Mouse (Mus musculus) layer of hippocampus, adult 8-10 months (tissue): Measurements from ENCODE around the gene Tifa. TPM values are rescaled to one million over a fixed set of nuclear protein-coding genes. Genes with fewer than 3 reads are reported as not detected.
"Not testable (repeated sequence)": the region's sequence is repeated elsewhere in the genome, so short reads cannot be mapped to it uniquely, and the experiment has no call there.

Experiments
- DNase-seq, 2 experiments: peaks; one replicate each; pipeline ENCODE4 v3.0.0; 2022; ENCODE audit warnings: low spot score in 2 of 2
- total RNA-seq, 4 experiments: library from RNA; stranded (reverse); gene quantifications; 2 replicates each; pipeline ENCODE4 v1.2.4; 2022

The Tifa gene
- total RNA-seq = 10 to 100 TPM in 2 of 4 experiments, 1 to 10 TPM in 2; 7.7 to 12.5 (median 9.7) TPM

DNA sequence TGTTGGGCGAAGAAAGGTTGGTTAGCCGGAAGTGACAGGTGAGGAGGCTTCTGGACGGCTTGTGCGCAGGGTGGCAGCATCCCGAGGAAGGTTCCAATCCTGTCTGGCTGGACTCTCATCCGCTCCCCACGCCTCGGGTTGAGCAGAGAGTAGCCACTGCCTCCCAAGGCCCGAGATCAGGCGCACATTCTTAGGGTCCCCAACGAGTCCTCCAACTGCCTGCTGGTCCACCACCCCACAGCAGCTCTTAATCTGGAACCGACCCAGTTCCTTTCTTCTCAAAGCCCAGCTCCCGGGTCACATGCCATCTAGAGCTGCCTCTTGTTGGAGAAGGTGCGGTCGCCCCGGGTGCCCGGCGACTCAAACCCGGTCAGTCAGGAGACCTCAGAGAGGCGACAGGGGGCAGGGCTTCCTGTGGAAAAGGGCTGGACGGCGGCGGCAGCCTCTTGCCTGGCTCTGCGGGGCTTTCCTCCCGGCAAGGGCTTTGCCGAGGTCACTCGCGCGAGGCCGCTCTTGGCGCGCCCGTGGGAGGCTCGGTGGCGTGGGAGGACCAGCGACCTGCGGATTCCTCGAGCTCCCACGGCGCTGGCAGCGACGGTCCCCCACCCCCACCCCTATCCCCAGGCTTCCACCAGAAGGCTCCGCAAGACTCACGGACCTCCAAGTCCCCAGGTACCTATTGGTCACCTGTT, at the start of gene Tifa:
TSS of gene Tifa (plus strand) at position 306 of the 692 bp plus-strand sequence.
- DNase-seq = peak; percentile 32 to 35

DNA sequence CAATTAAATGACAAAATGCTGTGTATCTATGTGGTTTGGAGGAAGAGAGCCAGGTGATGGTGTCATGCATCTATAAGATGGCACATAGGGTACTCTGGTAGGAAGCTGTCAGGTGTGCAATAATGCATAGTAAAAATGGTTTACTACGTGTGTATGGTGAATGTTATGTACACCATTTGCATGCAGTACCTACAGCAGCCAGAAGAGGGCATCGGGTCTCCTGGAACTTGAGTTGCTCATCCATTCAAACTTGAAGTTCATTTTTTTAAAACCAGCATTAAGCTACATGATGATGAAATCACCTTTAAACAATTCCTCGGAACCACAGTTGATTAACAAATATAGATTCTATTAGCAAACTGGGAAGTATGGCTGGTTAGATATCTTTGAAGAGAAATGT, 48.1 kb upstream of the Tifa start:
- no peak for DNase-seq

DNA sequence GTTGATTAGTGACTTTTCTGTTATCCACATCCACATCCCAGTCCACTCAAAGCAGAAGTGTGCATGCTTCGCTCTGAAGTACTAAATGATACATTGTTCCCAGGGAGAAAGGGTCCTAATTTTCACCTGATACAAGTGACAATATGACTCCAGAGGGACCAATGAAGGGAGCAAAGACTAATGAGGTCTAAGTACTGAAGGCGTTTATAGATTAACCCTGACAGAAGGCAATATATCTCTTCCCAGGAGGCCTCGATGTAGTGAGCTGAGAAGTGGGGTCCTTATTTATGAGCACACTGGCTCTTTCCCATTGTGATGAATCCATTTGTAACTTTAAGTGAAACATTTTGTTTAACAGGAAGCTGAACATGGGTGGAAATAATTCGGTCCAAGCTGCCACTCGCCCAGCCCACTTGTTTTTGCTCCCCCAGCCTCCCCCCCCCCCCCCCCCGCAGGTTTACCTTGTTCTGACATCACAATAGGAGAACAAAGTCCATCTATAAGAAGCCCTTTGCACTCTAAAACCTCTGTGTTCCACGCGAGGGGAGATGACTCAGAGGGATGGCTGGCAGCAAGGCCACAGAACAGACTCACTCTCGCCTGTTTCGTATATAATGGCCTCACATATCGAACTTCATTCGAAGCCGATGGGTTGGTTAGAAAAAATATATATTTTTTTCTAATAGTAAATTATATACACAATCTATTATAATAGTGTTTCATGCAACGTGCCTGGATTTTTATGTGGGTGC, 45.8 kb upstream of the Tifa start:
- DNase-seq = no peak

DNA sequence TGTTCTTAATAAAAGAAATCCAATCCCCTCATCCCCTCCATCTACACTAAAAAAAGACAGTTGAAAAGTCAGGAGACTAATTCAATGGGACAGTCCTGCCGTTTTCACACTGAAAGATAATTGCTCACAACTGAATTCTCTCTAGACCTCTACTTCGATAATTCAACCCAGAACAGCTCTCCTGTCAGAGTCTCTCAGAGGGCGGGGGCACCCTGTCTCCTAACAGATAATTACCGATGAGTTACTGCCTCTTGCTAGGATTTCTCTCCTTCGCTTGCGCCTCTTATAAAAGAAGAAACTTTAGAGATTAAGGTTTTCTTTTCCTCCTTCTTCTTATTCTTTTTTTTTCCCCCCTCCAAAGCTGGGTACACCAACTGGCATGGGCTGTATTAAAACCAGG, 44.1 kb upstream of the Tifa start:
- no peak for DNase-seq

DNA sequence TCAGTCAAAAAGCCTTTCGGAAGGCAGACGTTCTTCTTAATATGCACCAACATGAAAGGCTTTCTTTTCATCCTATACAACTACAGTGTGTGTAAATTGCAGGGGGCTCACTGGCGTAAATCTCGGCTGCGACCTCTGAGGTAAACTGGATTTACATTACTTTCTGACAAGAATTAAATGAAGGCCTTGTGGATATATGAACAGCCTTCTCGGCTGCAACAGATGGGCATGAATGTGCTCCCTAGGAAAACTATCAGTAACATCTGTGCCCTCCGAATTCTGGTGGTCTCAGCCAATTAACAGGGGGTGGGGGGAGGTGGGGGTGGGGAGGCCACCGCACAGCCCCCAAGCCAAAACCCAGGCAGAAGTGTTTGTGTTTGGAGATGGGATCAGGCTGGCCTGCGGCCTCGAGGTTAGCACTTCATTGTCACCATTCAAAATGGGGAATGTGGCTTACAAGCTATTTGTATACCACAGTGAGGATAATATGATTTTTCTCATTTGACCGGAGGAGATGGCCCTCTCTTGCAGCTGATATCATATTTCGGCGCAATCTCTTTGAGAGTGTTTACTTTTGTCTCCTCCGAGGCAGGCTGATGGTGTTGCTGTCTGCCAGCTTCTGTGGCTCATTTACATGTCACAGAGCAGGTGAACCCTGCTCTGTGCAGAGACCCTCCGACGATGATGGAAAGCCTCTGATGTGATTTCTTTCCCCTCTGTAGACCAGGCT, 43.5 kb upstream of the Tifa start:
- DNase-seq = no peak

- DNase-seq = no peak
Observed at GRCm38 (mm10) chr3:127748644-127749043, 41.0 kb upstream of the Tifa start.

- DNase-seq = no peak
Observed at GRCm38 (mm10) chr3:127749266-127749665, 40.3 kb upstream of the Tifa start.

GRCm38 (mm10) chr3:127749981-127750562, 39.5 kb upstream of the Tifa start:
- no peak for DNase-seq

DNA sequence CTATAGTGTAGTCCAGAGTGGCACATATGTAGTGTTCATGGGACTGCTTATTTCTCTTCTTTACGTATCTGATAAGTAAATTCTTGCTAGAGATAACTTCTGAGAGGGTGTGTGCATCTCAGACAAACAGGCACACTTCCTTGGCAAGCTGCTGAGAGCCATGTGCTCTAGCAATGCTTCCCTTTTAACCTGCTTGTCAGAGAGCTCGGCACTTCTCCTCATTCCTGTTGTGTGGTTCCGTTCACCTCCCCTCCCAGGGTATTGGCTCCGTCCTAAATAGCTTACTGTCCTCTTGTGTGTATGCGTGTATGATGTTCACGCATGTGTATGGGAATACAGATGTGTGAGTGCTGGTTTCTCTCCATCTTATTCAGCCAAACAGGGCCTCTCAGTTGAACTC, 33.1 kb upstream of the Tifa start:
- no peak for DNase-seq

GRCm38 (mm10) chr3:127757886-127758301, 31.7 kb upstream of the Tifa start:
- no peak for DNase-seq

GRCm38 (mm10) chr3:127758806-127759205, 30.8 kb upstream of the Tifa start:
- no peak for DNase-seq

- DNase-seq = peak in 1 of 2 experiments; percentile 44
Observed at GRCm38 (mm10) chr3:127759212-127759611, 30.4 kb upstream of the Tifa start.

- no peak for DNase-seq
Observed at GRCm38 (mm10) chr3:127762403-127762802, 27.2 kb upstream of the Tifa start.

DNA sequence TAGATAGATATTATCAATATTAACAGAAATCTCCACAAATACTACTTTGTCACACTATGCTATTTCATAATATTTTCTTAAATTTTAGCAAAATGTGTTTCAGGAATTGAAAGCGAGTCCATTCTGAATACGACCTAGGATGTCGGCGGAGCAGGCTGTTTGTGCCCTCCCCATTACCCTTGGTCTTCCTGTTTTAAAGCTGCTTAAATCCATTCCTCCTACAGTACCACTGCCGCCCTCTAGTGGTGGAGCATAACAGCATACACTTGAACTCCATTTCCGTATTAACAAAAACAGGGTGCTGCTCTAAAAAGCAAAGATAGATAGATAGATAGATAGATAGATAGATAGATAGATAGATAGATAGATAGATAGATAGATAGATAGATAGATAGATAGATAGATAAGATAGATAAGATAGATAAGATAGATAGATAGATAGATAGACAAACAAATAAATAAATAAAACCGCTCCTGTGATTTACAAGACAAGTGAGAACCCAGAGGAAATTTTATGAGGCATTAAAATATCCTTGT, 26.5 kb upstream of the Tifa start:
- DNase-seq = peak; percentile 48 to 72

GRCm38 (mm10) chr3:127764541-127764940, 25.1 kb upstream of the Tifa start:
- no peak for DNase-seq

- DNase-seq = no peak
Observed at GRCm38 (mm10) chr3:127765971-127766370, 23.6 kb upstream of the Tifa start.

- no peak for DNase-seq
Observed at GRCm38 (mm10) chr3:127769146-127769545, 20.5 kb upstream of the Tifa start.

DNA sequence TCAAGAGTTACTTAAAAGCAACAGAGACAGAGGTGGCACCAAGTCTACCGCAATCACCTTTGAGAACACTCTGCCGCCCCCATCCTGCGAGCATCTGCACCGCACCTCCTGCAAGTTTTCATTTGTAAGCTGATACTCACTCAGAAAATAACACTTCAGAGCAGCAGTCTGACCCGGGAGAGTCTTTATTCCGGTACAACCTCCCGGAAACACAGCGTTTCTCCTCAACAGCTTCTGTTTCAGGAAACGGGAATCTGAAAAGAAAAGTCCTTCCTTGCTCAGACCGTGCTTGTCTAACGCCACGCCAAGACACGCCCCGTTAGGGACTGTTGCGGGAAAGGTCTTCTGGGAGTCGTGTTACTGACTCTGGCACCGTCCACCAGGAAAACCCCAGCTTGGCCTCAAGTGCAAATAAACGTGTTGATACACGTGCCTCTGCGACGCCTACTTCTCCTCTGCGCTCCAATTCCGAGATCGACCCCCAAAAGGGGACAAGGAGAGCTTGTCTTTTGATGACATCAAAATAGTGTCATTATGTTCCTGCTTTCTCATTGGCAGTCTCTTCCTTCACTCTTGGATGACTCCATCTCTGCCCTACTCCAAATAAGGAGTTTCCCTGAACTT, 9.5 kb upstream of the Tifa start, which contains the start of gene Alpk1:
TSS of gene Alpk1 (minus strand) at position 507 of the 624 bp plus-strand sequence.
- peak; percentile 23 to 38 for DNase-seq

- no peak for DNase-seq
Observed at GRCm38 (mm10) chr3:127780921-127781320, 8.7 kb upstream of the Tifa start.

DNA sequence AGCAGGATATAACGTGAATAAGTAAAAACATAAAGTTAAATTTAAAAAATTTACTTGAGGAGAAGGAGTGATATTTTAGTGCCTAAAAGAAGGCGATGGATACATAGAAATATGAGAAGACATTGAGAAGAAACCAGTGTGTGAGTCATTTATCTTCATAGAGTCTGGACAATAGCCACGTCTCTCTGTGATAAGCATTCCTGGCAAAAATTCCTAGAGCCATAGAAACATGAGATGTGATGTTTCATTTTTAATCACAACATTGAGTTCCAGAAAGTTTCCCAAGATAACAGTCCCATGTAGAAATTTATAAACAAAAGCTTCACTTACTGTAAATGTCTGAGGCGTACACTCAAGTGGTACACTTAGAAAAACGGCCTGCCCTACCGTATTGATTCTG, 6.7 kb upstream of the Tifa start:
- DNase-seq = no peak

GRCm38 (mm10) chr3:127783680-127784079, 5.9 kb upstream of the Tifa start:
- DNase-seq = not testable (repeated sequence)
